Mouse (Mus musculus) liver, adult 2 months (tissue): ENCODE data around the gene Nob1.

ENCODE experiments used
- CTCF ChIP-seq: fragments of 200-500 bp; IDR thresholded peaks from 2 replicates; pipeline ENCODE4 v1.5.1; 2011; ENCODE audit warnings: low read depth, low read length, control low read depth
- POLR2A ChIP-seq: fragments of 200-500 bp; IDR thresholded peaks from 2 replicates; pipeline ENCODE4 v1.6.1; 2011; ENCODE audit warnings: low read length, control low read depth; ENCODE audit not compliant: insufficient read depth; ENCODE audit errors: extremely low read depth

- TF ChIP-seq CTCF (no peak), POLR2A (no peak)
Measured at GRCm38 (mm10) chr8:107395397-107395796, 29.5 kb downstream of the Nob1 start.
